Mouse (Mus musculus) liver, embryonic 13.5 days (tissue): ENCODE data around the gene Atp8a2. TPM values are rescaled to one million over a fixed set of nuclear protein-coding genes. Genes with fewer than 3 reads are reported as not detected.

Experiments
- ATAC-seq: fragments of 200-750 bp; cut with Nextera tagmentation; 2 replicates; pipeline ENCODE4 v1.8.0; 2017; ENCODE audit warnings: low read depth, mild to moderate bottlenecking, moderate number of reproducible peaks, moderate library complexity
- DNase-seq: peaks from one replicate; pipeline ENCODE4 v3.0.0; 2022
- H3K27ac ChIP-seq: fragments of 300-500 bp; sonication (generic); 2 replicates; pipeline ENCODE4 v1.5.1; 2015; ENCODE audit warnings: moderate library complexity, mild to moderate bottlenecking, inconsistent platforms
- H3K27me3 ChIP-seq: fragments of 300-500 bp; sonication (generic); 2 replicates; pipeline ENCODE4 v1.6.1; 2015; ENCODE audit warnings: mild to moderate bottlenecking, inconsistent platforms
- H3K36me3 ChIP-seq: fragments of 300-500 bp; sonication (generic); 2 replicates; pipeline ENCODE4 v1.6.1; 2015; ENCODE audit warnings: mild to moderate bottlenecking, inconsistent platforms
- H3K4me1 ChIP-seq: fragments of 300-500 bp; sonication (generic); replicated peaks from 2 replicates; pipeline ENCODE4 v1.6.1; 2015; ENCODE audit warnings: inconsistent platforms
- H3K4me2 ChIP-seq: fragments of 300-500 bp; sonication (generic); 2 replicates; pipeline ENCODE4 v1.6.1; 2015; ENCODE audit warnings: inconsistent platforms, mild to moderate bottlenecking, moderate library complexity
- H3K4me3 ChIP-seq: fragments of 300-500 bp; sonication (generic); replicated peaks from 2 replicates; pipeline ENCODE4 v1.5.1; 2015; ENCODE audit warnings: mild to moderate bottlenecking, inconsistent platforms
- H3K9ac ChIP-seq: fragments of 300-500 bp; sonication (generic); 2 replicates; pipeline ENCODE4 v1.6.1; 2015; ENCODE audit warnings: mild to moderate bottlenecking, inconsistent platforms
- H3K9me3 ChIP-seq: fragments of 300-500 bp; sonication (generic); replicated peaks from 2 replicates; pipeline ENCODE4 v1.6.1; 2016; ENCODE audit warnings: inconsistent platforms
- WGBS: fragments of 180-500 bp; shearing (Covaris S2); methylation state at CpG from one replicate; pipeline ENCODE4 v1.1.7; 2015; ENCODE audit not compliant: insufficient replicate concordance; 5-methylcytosine and 5-hydroxymethylcytosine counted together
- polyA plus RNA-seq: library from polyadenylated mRNA; unstranded; fragments of >200 nt; fragmentation: Nextera tagmentation; extraction: Ambion mirVana; gene quantifications from 2 replicates; pipeline ENCODE4 v1.2.1, GENCODE M21; 2015

The Atp8a2 gene
- polyA plus RNA-seq, 1 experiment from 2014 or later = 1.8 TPM

- H3K36me3 ChIP-seq = no peaks in the 10 kb centered on the region
- no peak overlapping the region for H3K9ac ChIP-seq
- no peak for DNase-seq
- H3K27me3 ChIP-seq = no peaks in the 10 kb centered on the region
- peaks cover 6% of the 10 kb centered on the region; the same call in 1 of the 2 replicates for H3K9me3 ChIP-seq
- H3K27ac ChIP-seq = no peak overlapping the region
- H3K4me3 ChIP-seq = no peak overlapping the region
- H3K4me2 ChIP-seq = no peak overlapping the region
- no peaks in the 10 kb centered on the region for H3K4me1 ChIP-seq
- ATAC-seq = no peak
- 57% methylated on average over 3 of the region's 3 CpGs for WGBS
Measured at GRCm38 (mm10) chr14:59878248-59878647, 318.7 kb downstream of the Atp8a2 start.

- H3K27ac ChIP-seq = no peak overlapping the region
- ATAC-seq = no peak
Measured at GRCm38 (mm10) chr14:59876525-59876924, 320.5 kb downstream of the Atp8a2 start.

GRCm38 (mm10) chr14:59868369-59868768, 328.6 kb downstream of the Atp8a2 start:
- Histone ChIP-seq H3K9ac (no peak overlapping the region), H3K36me3 (no peaks in the 10 kb centered on the region), H3K4me2 (no peak overlapping the region), H3K27me3 (no peaks in the 10 kb centered on the region), H3K4me3 (no peak overlapping the region), H3K27ac (no peak overlapping the region), H3K4me1 (no peaks in the 10 kb centered on the region), H3K9me3 (no peaks in the 10 kb centered on the region; the same call in 1 of the 2 replicates)
- ATAC-seq = no peak
- DNase-seq = no peak
- WGBS = 73% methylated on average over 7 of the region's 7 CpGs

More at GRCm38 (mm10) chr14:59876525-59876924, 320.5 kb downstream of the Atp8a2 start:
- H3K27me3 ChIP-seq = no peaks in the 10 kb centered on the region
- peaks cover 6% of the 10 kb centered on the region; the same call in 1 of the 2 replicates for H3K9me3 ChIP-seq
- H3K36me3 ChIP-seq = no peaks in the 10 kb centered on the region
- DNase-seq = no peak
- WGBS = 51% methylated on average over 2 of the region's 2 CpGs
- H3K4me1 ChIP-seq = no peaks in the 10 kb centered on the region
- H3K4me2 ChIP-seq = no peak overlapping the region
- no peak overlapping the region for H3K4me3 ChIP-seq
- no peak overlapping the region for H3K9ac ChIP-seq

- no peaks in the 10 kb centered on the region for H3K36me3 ChIP-seq
- no peak for DNase-seq
- H3K9me3 ChIP-seq = no peaks in the 10 kb centered on the region; the same call in 1 of the 2 replicates
- no peaks in the 10 kb centered on the region for H3K27me3 ChIP-seq
- 65% methylated on average over 7 of the region's 7 CpGs for WGBS
- H3K4me2 ChIP-seq = no peak overlapping the region
- H3K4me1 ChIP-seq = no peaks in the 10 kb centered on the region
- H3K4me3 ChIP-seq = no peak overlapping the region
- no peak for ATAC-seq
- H3K27ac ChIP-seq = no peak overlapping the region
- H3K9ac ChIP-seq = no peak overlapping the region
Measured at GRCm38 (mm10) chr14:59867749-59868148, 329.2 kb downstream of the Atp8a2 start.

GRCm38 (mm10) chr14:59866001-59866400, 331.0 kb downstream of the Atp8a2 start:
- Histone ChIP-seq H3K4me2 (no peak overlapping the region), H3K4me1 (no peaks in the 10 kb centered on the region), H3K27me3 (no peaks in the 10 kb centered on the region), H3K27ac (no peak overlapping the region), H3K9ac (no peak overlapping the region), H3K9me3 (no peaks in the 10 kb centered on the region; the same call in 1 of the 2 replicates), H3K36me3 (no peaks in the 10 kb centered on the region), H3K4me3 (no peak overlapping the region)
- DNase-seq (no peak), ATAC-seq (no peak)
- WGBS = 52% methylated on average over 5 of the region's 5 CpGs

GRCm38 (mm10) chr14:59862351-59862750, 334.6 kb downstream of the Atp8a2 start:
- H3K4me1 ChIP-seq = no peaks in the 10 kb centered on the region
- H3K9me3 ChIP-seq = no peaks in the 10 kb centered on the region; the same call in 1 of the 2 replicates
- H3K36me3 ChIP-seq = no peaks in the 10 kb centered on the region
- H3K4me2 ChIP-seq = no peak overlapping the region
- H3K27ac ChIP-seq = no peak overlapping the region
- no peak overlapping the region for H3K9ac ChIP-seq
- ATAC-seq (no peak), DNase-seq (no peak)
- H3K27me3 ChIP-seq = no peaks in the 10 kb centered on the region
- H3K4me3 ChIP-seq = no peak overlapping the region
- WGBS = 53% methylated on average over 4 of the region's 4 CpGs

- Histone ChIP-seq H3K27ac (no peak overlapping the region), H3K4me2 (no peak overlapping the region), H3K27me3 (no peaks in the 10 kb centered on the region), H3K4me3 (no peak overlapping the region), H3K9me3 (no peaks in the 10 kb centered on the region; the same call in 1 of the 2 replicates), H3K4me1 (no peaks in the 10 kb centered on the region), H3K36me3 (no peaks in the 10 kb centered on the region), H3K9ac (no peak overlapping the region)
- no peak for ATAC-seq
- no peak for DNase-seq
- 77% methylated on average over 11 of the region's 11 CpGs for WGBS
Measured at GRCm38 (mm10) chr14:59859830-59860229, 337.1 kb downstream of the Atp8a2 start.

GRCm38 (mm10) chr14:59858501-59859225, 338.3 kb downstream of the Atp8a2 start:
- H3K27me3 ChIP-seq = no peaks in the 10 kb centered on the region
- no peaks in the 10 kb centered on the region for H3K9me3 ChIP-seq
- no peak overlapping the region for H3K4me3 ChIP-seq
- ATAC-seq = no peak
- WGBS = 78% methylated on average over 6 of the region's 6 CpGs
- H3K9ac ChIP-seq = no peak overlapping the region
- no peaks in the 10 kb centered on the region for H3K36me3 ChIP-seq
- no peak overlapping the region for H3K4me2 ChIP-seq
- H3K27ac ChIP-seq = no peak overlapping the region
- no peak for DNase-seq
- 0 out of 2 replicates have a peak, but pooled peaks cover 2% of the 10 kb centered on the region for H3K4me1 ChIP-seq

GRCm38 (mm10) chr14:59853139-59853538, 343.8 kb downstream of the Atp8a2 start:
- Histone ChIP-seq H3K27me3 (no peaks in the 10 kb centered on the region), H3K4me1 (peaks cover 11% of the 10 kb centered on the region; the same call in 1 of the 2 replicates), H3K9me3 (no peaks in the 10 kb centered on the region), H3K9ac (no peak overlapping the region), H3K4me3 (no peak overlapping the region), H3K27ac (no peak overlapping the region), H3K4me2 (no peak overlapping the region), H3K36me3 (no peaks in the 10 kb centered on the region)
- peak; percentile 26; the same call in 1 of the 2 replicates for ATAC-seq
- no peak for DNase-seq
- 40% methylated on average over 9 of the region's 9 CpGs for WGBS

GRCm38 (mm10) chr14:59846609-59847375, 350.2 kb downstream of the Atp8a2 start:
- WGBS = 59% methylated on average over 14 of the region's 14 CpGs
- no peak for ATAC-seq
- no peaks in the 10 kb centered on the region for H3K36me3 ChIP-seq

GRCm38 (mm10) chr14:59843264-59843942, 353.6 kb downstream of the Atp8a2 start:
- no peak overlapping the region for H3K9ac ChIP-seq
- H3K36me3 ChIP-seq = no peaks in the 10 kb centered on the region
- H3K9me3 ChIP-seq = no peaks in the 10 kb centered on the region
- no peak overlapping the region for H3K4me2 ChIP-seq
- DNase-seq = no peak
- 0 out of 2 replicates have a peak, but pooled peaks cover 4% of the 10 kb centered on the region for H3K4me1 ChIP-seq
- peak; percentile 68 for ATAC-seq
- WGBS = 57% methylated on average over 6 of the region's 6 CpGs
- no peak overlapping the region for H3K27ac ChIP-seq
- no peaks in the 10 kb centered on the region for H3K27me3 ChIP-seq
- H3K4me3 ChIP-seq = no peak overlapping the region

More at GRCm38 (mm10) chr14:59846609-59847375, 350.2 kb downstream of the Atp8a2 start:
- no peak overlapping the region for H3K27ac ChIP-seq
- H3K9ac ChIP-seq = no peak overlapping the region
- H3K4me1 ChIP-seq = 0 out of 2 replicates have a peak, but pooled peaks cover 4% of the 10 kb centered on the region
- H3K4me3 ChIP-seq = no peak overlapping the region
- no peak for DNase-seq
- no peaks in the 10 kb centered on the region for H3K27me3 ChIP-seq
- no peak overlapping the region for H3K4me2 ChIP-seq
- no peaks in the 10 kb centered on the region for H3K9me3 ChIP-seq
